Mouse (Mus musculus) retina, adult 2 months (tissue): ENCODE data around the gene Myl6b.

ENCODE experiments used
- DNase-seq: peaks from one replicate; pipeline ENCODE4 v3.0.0-alpha.2; 2012; ENCODE audit warnings: low read depth, low spot score

The Myl6b gene

DNA sequence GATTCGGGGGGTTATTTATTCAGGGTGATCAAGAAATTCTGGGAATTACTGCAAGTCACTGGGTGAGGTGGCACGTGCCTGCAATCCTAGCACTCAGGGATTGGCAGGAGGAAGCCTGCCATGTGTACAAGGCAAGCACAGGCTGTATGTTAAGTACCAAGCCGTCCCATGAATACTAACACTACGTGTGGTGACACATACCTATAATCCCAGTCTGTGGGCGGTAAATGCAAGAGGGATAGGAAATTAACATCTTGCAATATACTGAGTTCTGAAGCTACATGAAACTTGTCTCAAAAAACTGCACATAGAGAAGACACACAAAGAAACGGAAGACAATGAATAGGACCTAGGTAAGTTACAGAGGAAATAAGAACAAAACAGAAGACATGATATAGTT lies 47.5 kb downstream of the Myl6b start:
- no peak for DNase-seq

DNA sequence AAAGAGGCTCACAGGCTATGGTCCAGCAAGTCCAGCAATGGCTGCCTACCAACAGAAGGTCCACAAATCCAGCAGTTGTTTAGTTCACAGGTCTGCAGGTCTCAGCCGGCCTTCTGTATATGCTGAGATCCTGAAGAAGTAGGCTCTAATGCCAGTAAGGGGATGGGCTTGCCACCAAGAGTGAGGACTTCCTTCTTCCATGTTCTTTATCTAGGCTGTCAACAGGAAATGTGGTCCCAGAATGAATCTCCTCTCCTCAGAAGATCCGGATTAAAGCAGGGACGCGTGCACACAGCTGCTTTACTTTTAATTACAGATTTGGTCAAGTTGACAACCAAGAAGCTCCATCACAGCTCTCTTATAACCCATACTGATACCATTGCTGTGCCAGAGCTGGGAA lies 53.1 kb downstream of the Myl6b start:
- DNase-seq, result no peak

- no peak for DNase-seq
Observed at GRCm38 (mm10) chr10:128444354-128444753, 54.1 kb downstream of the Myl6b start.
